In the genomic region with DNA sequence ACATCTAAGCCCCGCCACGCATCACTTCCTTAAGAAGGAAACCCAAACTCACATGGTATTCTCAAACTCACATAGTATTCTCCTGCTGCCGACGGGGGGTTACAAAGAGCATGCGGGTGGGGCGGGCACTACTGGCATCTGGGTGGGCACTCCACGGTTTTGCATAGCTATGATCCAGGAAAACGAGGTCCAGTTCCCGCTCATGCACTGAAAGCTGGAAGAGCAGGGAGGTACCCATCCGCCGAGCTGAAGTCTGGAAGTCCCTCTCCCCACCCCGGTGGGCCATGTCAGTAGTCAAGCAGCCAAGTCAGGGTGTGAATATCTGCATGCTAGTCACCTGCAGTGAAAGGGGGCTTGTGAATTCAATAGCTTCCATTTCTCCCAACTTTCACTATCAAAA, we compare ENCODE assay signal across 8 mouse cellular contexts. TPM values are rescaled to one million over a fixed set of nuclear protein-coding genes. Genes with fewer than 3 reads are reported as not detected.
DNase-seq lines count a peak whose midpoint lies in the region; ATAC-seq and TF ChIP-seq lines count a peak whose summit lies in the region.

No protein-coding gene starts in this region.

- no peak for TF ChIP-seq EP300 in heart, adult 2 months (IDR thresholded peaks at IDR 0.05; ENCODE audit: insufficient read depth, low read depth, low read length)
- no peak for TF ChIP-seq EP300 in ES-Bruce4 (IDR thresholded peaks at IDR 0.05; ENCODE audit: insufficient read depth, low read depth, low read length)

- TF ChIP-seq CTCF in heart, adult 2 months (IDR thresholded peaks at IDR 0.05) = no peak
- no peak for TF ChIP-seq CTCF in ES-Bruce4 (IDR thresholded peaks at IDR 0.05; ENCODE audit: low read depth, low read length)
- TF ChIP-seq CTCF in small intestine, adult 2 months (IDR thresholded peaks at IDR 0.05; ENCODE audit: extremely low read depth, insufficient read length, insufficient replicate concordance, low read depth, low read length) = no peak

- peaks cover 8% of the 10 kb centered on the region for H3K4me1 ChIP-seq in heart, adult 2 months (ENCODE audit: control insufficient read depth, insufficient read depth, low read length)
- H3K4me1 ChIP-seq in ES-Bruce4 (ENCODE audit: control insufficient read depth, insufficient read depth, low read length) = no peaks in the 10 kb centered on the region
- peaks cover 11% of the 10 kb centered on the region for H3K4me1 ChIP-seq in forebrain, embryonic 12.5 days
- H3K4me1 ChIP-seq in limb, embryonic 12.5 days (replicated peaks) = peaks cover 10% of the 10 kb centered on the region
- peaks cover 12% of the 10 kb centered on the region; the same call in 1 of the 2 replicates for H3K4me1 ChIP-seq in small intestine, adult 2 months (ENCODE audit: control insufficient read depth, insufficient read depth, insufficient read length, low read length)

- ATAC-seq in forebrain, embryonic 12.5 days (ENCODE audit: low FRiP score) = no peak
- no peak for ATAC-seq in limb, embryonic 12.5 days (ENCODE audit: insufficient number of reproducible peaks, insufficient read depth, low FRiP score, low TSS enrichment, low read depth)
- no peak for ATAC-seq in monocyte, adult 5-6 weeks (replicated peaks; ENCODE audit: insufficient number of reproducible peaks, low FRiP score, low TSS enrichment, poor library complexity, severe bottlenecking)
- no peak for ATAC-seq in granulocyte monocyte progenitor cell, adult 5-6 weeks (replicated peaks; ENCODE audit: poor library complexity, severe bottlenecking)

- no peaks in the 10 kb centered on the region for H3K27me3 ChIP-seq in heart, adult 2 months (ENCODE audit: control insufficient read depth, insufficient read depth, low read length)
- H3K27me3 ChIP-seq in ES-Bruce4 (ENCODE audit: control insufficient read depth, insufficient read depth, low read length, poor library complexity, severe bottlenecking) = no peaks in the 10 kb centered on the region
- H3K27me3 ChIP-seq in forebrain, embryonic 12.5 days = no peaks in the 10 kb centered on the region
- H3K27me3 ChIP-seq in limb, embryonic 12.5 days = no peaks in the 10 kb centered on the region
- H3K27me3 ChIP-seq in small intestine, adult 2 months (ENCODE audit: control insufficient read depth, insufficient read depth, low read length) = no peaks in the 10 kb centered on the region

- no peak for DNase-seq in heart, adult 2 months
- DNase-seq in heart, adult 8-10 months (ENCODE audit: low spot score) = no peak

- peak overlapping the region; percentile 71 for H3K4me2 ChIP-seq in forebrain, embryonic 12.5 days
- H3K4me2 ChIP-seq in limb, embryonic 12.5 days = peak overlapping the region; percentile 78

- WGBS in heart, adult 2 months = 20% methylated on average over 12 of the region's 12 CpGs
- 57% methylated on average over 12 of the region's 12 CpGs for WGBS in forebrain, embryonic 12.5 days
- 68% methylated on average over 12 of the region's 12 CpGs for WGBS in limb, embryonic 12.5 days
- 27% methylated on average over 12 of the region's 12 CpGs for WGBS in small intestine, adult 2 months

- peaks cover 6% of the 10 kb centered on the region; the same call in 1 of the 2 replicates for H3K79me2 ChIP-seq in heart, adult 2 months (replicated peaks; ENCODE audit: control insufficient read depth, insufficient read depth, low read length)

- intact Hi-C loops in heart, adult 2 months (cut with DNase I) = loop anchor here (2.0 to 10.0 kb wide), 5 partner anchors 59 to 293 kb away; a partner anchor contains a TSS

- peaks cover 10% of the 10 kb centered on the region for H3K36me3 ChIP-seq in heart, adult 2 months (ENCODE audit: control insufficient read depth, insufficient read depth, low read length)
- H3K36me3 ChIP-seq in ES-Bruce4 (ENCODE audit: control insufficient read depth, insufficient read depth, low read length, poor library complexity, severe bottlenecking) = peaks cover 19% of the 10 kb centered on the region
- peaks cover 30% of the 10 kb centered on the region for H3K36me3 ChIP-seq in forebrain, embryonic 12.5 days (replicated peaks)
- H3K36me3 ChIP-seq in limb, embryonic 12.5 days = peaks cover 41% of the 10 kb centered on the region
- H3K36me3 ChIP-seq in small intestine, adult 2 months (ENCODE audit: control insufficient read depth, insufficient read depth, low read length) = peaks cover 26% of the 10 kb centered on the region

- no peak overlapping the region; the same call in 1 of the 2 replicates for H3K27ac ChIP-seq in heart, adult 2 months
- no peak overlapping the region for H3K27ac ChIP-seq in ES-Bruce4 (ENCODE audit: insufficient read depth, low read length)
- H3K27ac ChIP-seq in forebrain, embryonic 12.5 days = no peak overlapping the region
- no peak overlapping the region for H3K27ac ChIP-seq in limb, embryonic 12.5 days
- H3K27ac ChIP-seq in small intestine, adult 2 months (ENCODE audit: insufficient read depth, low read depth, low read length) = no peak overlapping the region

- peak overlapping the region; percentile 1; the same call in 1 of the 2 replicates for H3K9ac ChIP-seq in heart, adult 2 months (ENCODE audit: low read depth, low read length)
- peak overlapping the region; percentile 95; the same call in 1 of the 2 replicates for H3K9ac ChIP-seq in ES-Bruce4 (ENCODE audit: low read depth, poor library complexity, severe bottlenecking)
- peak overlapping the region; percentile 96 for H3K9ac ChIP-seq in forebrain, embryonic 12.5 days
- H3K9ac ChIP-seq in limb, embryonic 12.5 days (replicated peaks) = peak overlapping the region; percentile 96; the same call in 1 of the 2 replicates

- peak overlapping the region; percentile 91 for H3K4me3 ChIP-seq in heart, adult 2 months
- peak overlapping the region; percentile 16; the same call in 1 of the 2 replicates for H3K4me3 ChIP-seq in ES-Bruce4 (ENCODE audit: low read depth, low read length)
- peak overlapping the region; percentile 95 for H3K4me3 ChIP-seq in forebrain, embryonic 12.5 days (replicated peaks)
- H3K4me3 ChIP-seq in limb, embryonic 12.5 days (replicated peaks) = peak overlapping the region; percentile 93
- peak overlapping the region; percentile 94 for H3K4me3 ChIP-seq in small intestine, adult 2 months (ENCODE audit: low read depth, low read length)

- no peaks in the 10 kb centered on the region for H3K9me3 ChIP-seq in ES-Bruce4 (replicated peaks; ENCODE audit: control insufficient read depth, insufficient read depth, low read length, poor library complexity, severe bottlenecking)
- H3K9me3 ChIP-seq in forebrain, embryonic 12.5 days = no peaks in the 10 kb centered on the region
- 0 out of 2 replicates have a peak, but pooled peaks cover 3% of the 10 kb centered on the region for H3K9me3 ChIP-seq in limb, embryonic 12.5 days

- TF ChIP-seq POLR2A in heart, adult 2 months (IDR thresholded peaks at IDR 0.05; ENCODE audit: insufficient read depth, low read depth, low read length) = no peak
- no peak for TF ChIP-seq POLR2A in ES-Bruce4 (IDR thresholded peaks at IDR 0.05; ENCODE audit: insufficient read depth, low read length)
- no peak for TF ChIP-seq POLR2A in small intestine, adult 2 months (IDR thresholded peaks at IDR 0.05; ENCODE audit: low read depth, low read length)

RNA-seq across cellular contexts. Expression of a gene that starts 1.3 kb away (rescaled TPM):
- total RNA-seq in heart, adult 2 months (2021) = 10 to 100 TPM; 49.7 to 52.8 TPM
- 35.4 and 57.0 TPM in 2 replicates for polyA plus RNA-seq in heart, adult 2 months (2012; rRNA removed)
- total RNA-seq in heart, adult 8-10 months (2022) = 10 to 100 TPM; 46.9 to 76.4 (median 65.2) TPM
- polyA plus RNA-seq in ES-Bruce4 (2011; ENCODE audit: insufficient read depth, insufficient read length, low read depth, missing spikeins) = 48.2 and 48.4 TPM in 2 replicates
- 47.2 and 48.0 TPM in 2 replicates for polyA plus RNA-seq in forebrain, embryonic 12.5 days (2016; fragmentation: Nextera tagmentation; extraction: Ambion mirVana)
- polyA plus RNA-seq in limb, embryonic 12.5 days (2016; fragmentation: Nextera tagmentation; extraction: Ambion mirVana) = 51.5 and 52.8 TPM in 2 replicates
- polyA plus RNA-seq in small intestine, adult 2 months (2012; rRNA removed) = 18.5 and 40.8 TPM in 2 replicates
- 48.0 to 68.9 TPM (median 53.4 TPM) in 3 replicates for total RNA-seq in monocyte, adult 5-6 weeks (2017)
- 37.2 and 57.8 TPM in 2 replicates for total RNA-seq in granulocyte monocyte progenitor cell, adult 5-6 weeks (2014; fragmentation: Nextera tagmentation)
- total RNA-seq in granulocyte monocyte progenitor cell, adult 5-6 weeks (2017) = 36.9 and 40.2 TPM in 2 replicates

RNA-seq across cellular contexts. Expression of a gene that starts 4.4 kb away (rescaled TPM):
- not detected for total RNA-seq in heart, adult 2 months (2021)
- 0.04 TPM in 1 of 2 replicates, not detected in the other for polyA plus RNA-seq in heart, adult 2 months (2012; rRNA removed)
- not detected for total RNA-seq in heart, adult 8-10 months (2022)
- polyA plus RNA-seq in ES-Bruce4 (2011; ENCODE audit: insufficient read depth, insufficient read length, low read depth, missing spikeins) = not detected in 2 replicates
- 2.0 and 2.5 TPM in 2 replicates for polyA plus RNA-seq in forebrain, embryonic 12.5 days (2016; fragmentation: Nextera tagmentation; extraction: Ambion mirVana)
- polyA plus RNA-seq in limb, embryonic 12.5 days (2016; fragmentation: Nextera tagmentation; extraction: Ambion mirVana) = 1.6 TPM in 2 replicates
- polyA plus RNA-seq in small intestine, adult 2 months (2012; rRNA removed) = not detected in 2 replicates
- total RNA-seq in monocyte, adult 5-6 weeks (2017) = 0.29 TPM in 1 of 3 replicates, not detected in the others
- total RNA-seq in granulocyte monocyte progenitor cell, adult 5-6 weeks (2014; fragmentation: Nextera tagmentation) = not detected in 2 replicates
- total RNA-seq in granulocyte monocyte progenitor cell, adult 5-6 weeks (2017) = 0.77 TPM in 1 of 2 replicates, not detected in the other

Comparison
In these comparisons a context has a peak if more than half of its experiments do, and no peak if none do; other contexts are left out.
1. H3K4me3 ChIP-seq: peak in every context shown above with its lines; median percentile 95 in forebrain, embryonic 12.5 days; 94 in small intestine, adult 2 months; 93 in limb, embryonic 12.5 days; 91 in heart, adult 2 months; 16 in ES-Bruce4.
2. H3K9ac ChIP-seq: peak in every context shown above with its lines; median percentile 96 in forebrain, embryonic 12.5 days; 96 in limb, embryonic 12.5 days; 95 in ES-Bruce4; 1 in heart, adult 2 months.